Mouse (Mus musculus): ENCODE results near the gene Grifin. TPM values are rescaled to one million over a fixed set of nuclear protein-coding genes. Genes with fewer than 3 reads are reported as not detected.

The Grifin gene
- not detected in 2 replicates for polyA plus RNA-seq (2014; fragmentation: Nextera tagmentation; extraction: Ambion mirVana)

DNA sequence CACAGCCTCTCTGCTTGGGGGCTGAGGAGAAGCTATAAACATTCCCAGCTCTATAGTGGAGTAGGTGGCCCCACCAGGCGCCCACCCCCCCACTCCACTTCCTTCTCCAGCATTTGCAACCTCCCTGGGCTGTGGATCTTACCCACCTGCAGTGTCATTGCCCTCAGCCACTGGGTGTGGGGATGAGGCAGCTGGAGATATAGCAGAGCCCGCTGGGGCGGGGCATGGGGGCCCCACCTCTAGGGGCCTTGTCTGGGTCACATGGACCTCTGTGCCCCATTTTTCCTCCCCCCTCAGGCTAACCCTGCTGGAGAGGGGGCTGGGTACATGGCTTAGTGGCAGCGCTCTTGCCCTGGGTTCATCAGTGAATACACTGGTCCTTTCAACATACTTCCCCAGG, at the start of gene Grifin:
Gene Grifin, minus strand, starts transcription at position 176 of the 400 bp plus-strand sequence.
- ATAC-seq (ENCODE audit: insufficient read depth, low FRiP score, low TSS enrichment): no peak
- Histone ChIP-seq H3K9me3 (ENCODE audit: control insufficient read depth, low read length) (no peaks in the 10 kb centered on the region), H3K27ac (ENCODE audit: low read depth, low read length) (no peak within 1 kb of the TSS), H3K36me3 (ENCODE audit: control insufficient read depth, insufficient read depth, low read length) (no peaks in the 10 kb centered on the region), H3K9ac (ENCODE audit: low read length) (no peak within 1 kb of the TSS), H3K4me1 (ENCODE audit: control insufficient read depth, insufficient read depth, low read length) (peaks cover 7% of the 10 kb centered on the region), H3K27me3 (ENCODE audit: control insufficient read depth, insufficient read depth, low read length) (no peaks in the 10 kb centered on the region), H3K4me3 (ENCODE audit: low read depth, low read length) (no peak within 1 kb of the TSS), H3K4me2 (ENCODE audit: low read depth) (no peak within 1 kb of the TSS)
- no peak for DNase-seq (ENCODE audit: low spot score)
- 84% methylated on average over 4 of the region's 4 CpGs for WGBS

DNA sequence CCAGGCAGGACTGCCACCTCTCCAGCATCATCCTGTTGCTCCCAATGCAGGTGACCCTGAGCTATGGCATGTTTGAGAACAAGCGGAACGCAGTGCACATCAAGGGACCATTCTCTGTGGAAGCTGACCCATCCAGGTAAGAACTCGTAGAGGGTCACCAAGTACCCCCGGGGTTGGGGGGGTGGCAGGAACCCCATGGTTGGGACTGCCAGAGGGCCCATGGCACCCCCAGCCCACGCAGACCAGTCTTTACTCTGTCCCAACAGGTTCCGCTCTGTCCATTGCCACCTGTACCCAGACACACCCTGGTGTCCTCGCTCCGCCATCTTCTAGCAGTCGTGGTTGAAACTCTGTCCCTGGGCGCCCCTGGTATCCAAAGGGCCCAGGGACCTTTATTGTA, 49.3 kb upstream of the Grifin start:
- no peak overlapping the region for H3K4me2 ChIP-seq (ENCODE audit: low read depth)
- H3K9me3 ChIP-seq (ENCODE audit: control insufficient read depth, low read length): no peaks in the 10 kb centered on the region
- peaks cover 2% of the 10 kb centered on the region for H3K36me3 ChIP-seq (ENCODE audit: control insufficient read depth, insufficient read depth, low read length)
- 96% methylated on average over 10 of the region's 10 CpGs for WGBS
- H3K9ac ChIP-seq (ENCODE audit: low read length): no peak overlapping the region
- H3K27me3 ChIP-seq (ENCODE audit: control insufficient read depth, insufficient read depth, low read length): no peaks in the 10 kb centered on the region
- no peak overlapping the region for H3K27ac ChIP-seq (ENCODE audit: low read depth, low read length)
- DNase-seq (ENCODE audit: low spot score) (no peak), ATAC-seq (ENCODE audit: insufficient read depth, low FRiP score, low TSS enrichment) (no peak)
- peaks cover 29% of the 10 kb centered on the region for H3K4me1 ChIP-seq (ENCODE audit: control insufficient read depth, insufficient read depth, low read length)
- H3K4me3 ChIP-seq (ENCODE audit: low read depth, low read length): no peak overlapping the region

DNA sequence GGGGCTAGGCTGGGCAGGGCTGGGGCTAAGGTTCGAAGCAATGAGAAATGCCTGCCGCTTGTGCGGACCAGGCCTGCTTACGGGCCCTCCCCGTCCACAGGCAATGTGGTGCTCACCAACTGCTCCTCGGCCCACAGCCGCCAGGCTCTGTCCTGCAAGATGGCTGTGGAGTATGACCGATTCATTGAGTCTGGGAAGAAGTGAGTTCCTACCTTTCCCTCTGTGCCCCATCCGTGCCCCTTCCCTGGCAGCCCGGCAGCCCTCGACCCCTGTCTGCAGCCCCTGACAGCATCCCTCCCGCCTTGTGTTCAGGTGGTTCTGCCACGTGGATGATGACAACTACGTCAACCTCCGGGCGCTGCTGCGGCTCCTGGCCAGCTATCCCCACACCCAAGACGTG, 47.3 kb upstream of the Grifin start:
- peak overlapping the region; percentile 68 for H3K4me3 ChIP-seq (ENCODE audit: low read depth, low read length)
- H3K4me2 ChIP-seq (ENCODE audit: low read depth): peak overlapping the region; percentile 81
- peak overlapping the region; percentile 85 for H3K9ac ChIP-seq (ENCODE audit: low read length)
- WGBS: 35% methylated on average over 18 of the region's 18 CpGs
- H3K9me3 ChIP-seq (ENCODE audit: control insufficient read depth, low read length): no peaks in the 10 kb centered on the region
- no peak for ATAC-seq (ENCODE audit: insufficient read depth, low FRiP score, low TSS enrichment)
- H3K27ac ChIP-seq (ENCODE audit: low read depth, low read length): peak overlapping the region; percentile 98
- no peaks in the 10 kb centered on the region for H3K27me3 ChIP-seq (ENCODE audit: control insufficient read depth, insufficient read depth, low read length)
- peaks cover 33% of the 10 kb centered on the region for H3K4me1 ChIP-seq (ENCODE audit: control insufficient read depth, insufficient read depth, low read length)
- peaks cover 2% of the 10 kb centered on the region for H3K36me3 ChIP-seq (ENCODE audit: control insufficient read depth, insufficient read depth, low read length)
- no peak for DNase-seq (ENCODE audit: low spot score)

DNA sequence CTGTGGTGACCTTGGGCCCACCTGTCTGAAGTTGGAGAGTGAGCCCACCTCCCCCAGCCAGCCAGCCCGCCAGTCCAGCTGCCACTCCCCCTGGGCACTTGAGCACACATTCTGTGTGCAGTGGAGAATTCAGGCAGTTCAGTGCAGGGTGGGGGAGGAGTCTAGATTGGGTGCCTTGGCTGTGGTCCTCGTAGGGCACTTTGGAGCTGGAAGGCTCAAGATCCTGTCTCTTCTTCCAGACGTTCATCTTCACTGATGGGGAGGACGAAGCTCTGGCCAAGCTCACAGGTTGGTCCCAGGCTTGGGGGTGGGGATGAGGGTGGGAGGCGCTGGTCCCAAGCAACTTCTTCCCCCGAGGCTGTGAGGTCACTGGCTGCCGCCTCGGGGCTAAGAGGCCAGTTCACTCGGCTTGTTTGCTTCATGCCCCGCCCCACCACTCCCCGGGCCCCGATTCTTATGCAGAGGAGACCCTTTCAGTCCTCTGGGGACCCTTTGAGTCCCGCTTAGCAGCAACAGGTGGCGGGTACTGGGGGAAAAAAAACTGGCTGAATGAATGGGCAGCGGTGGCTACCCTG, 46.8 kb upstream of the Grifin start:
- peak; percentile 18 for ATAC-seq (ENCODE audit: insufficient read depth, low FRiP score, low TSS enrichment)

DNA sequence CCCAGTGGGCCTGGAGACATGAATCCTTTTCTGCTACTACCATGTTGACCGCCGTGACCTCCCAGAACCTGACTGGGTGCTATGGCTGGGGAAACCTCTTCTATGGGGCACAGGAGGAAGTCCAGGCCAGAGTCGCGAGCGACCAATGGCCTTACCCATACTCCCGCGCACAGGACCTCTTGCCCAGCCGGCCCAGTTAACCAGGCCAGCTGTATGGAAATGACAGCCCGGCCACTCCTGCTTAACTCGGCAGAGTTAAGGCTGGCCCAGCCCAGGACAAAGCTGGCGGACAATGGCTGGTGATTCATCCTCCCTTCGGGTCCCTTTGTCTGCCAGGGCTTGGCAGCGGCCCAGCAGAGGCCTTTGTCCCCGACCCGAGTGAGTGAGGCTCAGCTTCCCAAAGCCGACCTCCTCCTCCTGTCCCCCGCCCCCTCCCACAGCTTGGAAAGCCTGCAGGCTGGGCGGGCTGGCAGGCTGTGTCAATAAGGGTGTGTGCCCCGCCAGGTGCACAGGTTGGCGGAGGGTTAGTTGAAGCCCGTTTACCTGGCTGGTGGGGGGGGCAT, 46.2 kb upstream of the Grifin start:
- Histone ChIP-seq H3K4me2 (ENCODE audit: low read depth) (peak overlapping the region; percentile 81), H3K27ac (ENCODE audit: low read depth, low read length) (peak overlapping the region; percentile 98), H3K27me3 (ENCODE audit: control insufficient read depth, insufficient read depth, low read length) (no peaks in the 10 kb centered on the region), H3K4me3 (ENCODE audit: low read depth, low read length) (peak overlapping the region; percentile 68), H3K36me3 (ENCODE audit: control insufficient read depth, insufficient read depth, low read length) (peaks cover 2% of the 10 kb centered on the region), H3K9me3 (ENCODE audit: control insufficient read depth, low read length) (no peaks in the 10 kb centered on the region), H3K4me1 (ENCODE audit: control insufficient read depth, insufficient read depth, low read length) (peaks cover 42% of the 10 kb centered on the region), H3K9ac (ENCODE audit: low read length) (peak overlapping the region; percentile 85)
- DNase-seq (ENCODE audit: low spot score) (peak; percentile 90), ATAC-seq (ENCODE audit: insufficient read depth, low FRiP score, low TSS enrichment) (peak; percentile 65)
- 9% methylated on average over 21 of the region's 21 CpGs for WGBS

More for the DNA sequence above, 46.8 kb upstream of the Grifin start:
- Histone ChIP-seq H3K4me1 (ENCODE audit: control insufficient read depth, insufficient read depth, low read length) (peaks cover 36% of the 10 kb centered on the region), H3K27me3 (ENCODE audit: control insufficient read depth, insufficient read depth, low read length) (no peaks in the 10 kb centered on the region), H3K9me3 (ENCODE audit: control insufficient read depth, low read length) (no peaks in the 10 kb centered on the region), H3K4me2 (ENCODE audit: low read depth) (peak overlapping the region; percentile 81), H3K4me3 (ENCODE audit: low read depth, low read length) (peak overlapping the region; percentile 68), H3K36me3 (ENCODE audit: control insufficient read depth, insufficient read depth, low read length) (peaks cover 2% of the 10 kb centered on the region), H3K9ac (ENCODE audit: low read length) (peak overlapping the region; percentile 85), H3K27ac (ENCODE audit: low read depth, low read length) (peak overlapping the region; percentile 98)
- 17% methylated on average over 15 of the region's 15 CpGs for WGBS
- peak; percentile 74 for DNase-seq (ENCODE audit: low spot score)

DNA sequence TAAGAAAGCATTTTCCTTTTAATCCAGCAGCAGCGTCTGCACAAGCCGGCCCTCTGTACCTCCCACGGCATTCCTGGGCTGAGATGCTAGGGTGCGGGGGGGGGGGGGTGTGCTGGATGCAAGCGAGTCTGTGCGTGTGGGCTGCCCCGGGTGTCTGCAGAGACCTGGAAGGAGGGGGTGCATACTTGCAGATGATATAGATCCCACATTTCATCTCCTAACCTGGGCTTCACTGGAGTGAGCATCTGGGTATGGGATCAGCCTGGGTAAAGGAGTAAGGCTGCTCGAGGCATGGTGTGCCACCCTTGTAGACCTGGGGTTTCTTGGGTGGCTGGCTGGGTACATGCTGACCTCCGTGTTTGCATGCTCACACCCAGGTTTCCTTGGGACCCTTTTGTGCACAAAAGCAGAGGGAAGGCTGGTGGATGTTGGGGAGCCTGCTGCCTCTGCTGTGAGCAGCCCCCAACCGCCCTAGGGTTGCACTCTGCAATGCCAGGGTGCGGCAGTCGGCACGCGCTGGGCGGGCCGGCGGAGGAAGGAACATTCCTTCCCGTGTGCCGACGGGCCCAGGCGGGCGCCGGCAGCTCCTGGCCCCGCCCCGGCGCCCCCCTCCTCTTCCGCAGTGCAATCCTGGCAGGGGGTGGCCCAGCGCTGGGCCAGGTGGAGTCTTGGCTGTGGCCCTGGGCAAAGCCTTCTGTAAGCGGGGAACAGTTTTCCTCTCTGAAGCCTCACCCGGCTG, 45.6 kb upstream of the Grifin start:
- 2% methylated on average over 27 of the region's 30 CpGs for WGBS
- Histone ChIP-seq H3K27me3 (ENCODE audit: control insufficient read depth, insufficient read depth, low read length) (no peaks in the 10 kb centered on the region), H3K4me3 (ENCODE audit: low read depth, low read length) (peak overlapping the region; percentile 68), H3K4me2 (ENCODE audit: low read depth) (peak overlapping the region; percentile 81), H3K27ac (ENCODE audit: low read depth, low read length) (peak overlapping the region; percentile 98), H3K9ac (ENCODE audit: low read length) (peak overlapping the region; percentile 85), H3K36me3 (ENCODE audit: control insufficient read depth, insufficient read depth, low read length) (peaks cover 2% of the 10 kb centered on the region), H3K9me3 (ENCODE audit: control insufficient read depth, low read length) (no peaks in the 10 kb centered on the region), H3K4me1 (ENCODE audit: control insufficient read depth, insufficient read depth, low read length) (peaks cover 49% of the 10 kb centered on the region)
- DNase-seq (ENCODE audit: low spot score) (peak; percentile 77), ATAC-seq (ENCODE audit: insufficient read depth, low FRiP score, low TSS enrichment) (peak; percentile 3)

DNA sequence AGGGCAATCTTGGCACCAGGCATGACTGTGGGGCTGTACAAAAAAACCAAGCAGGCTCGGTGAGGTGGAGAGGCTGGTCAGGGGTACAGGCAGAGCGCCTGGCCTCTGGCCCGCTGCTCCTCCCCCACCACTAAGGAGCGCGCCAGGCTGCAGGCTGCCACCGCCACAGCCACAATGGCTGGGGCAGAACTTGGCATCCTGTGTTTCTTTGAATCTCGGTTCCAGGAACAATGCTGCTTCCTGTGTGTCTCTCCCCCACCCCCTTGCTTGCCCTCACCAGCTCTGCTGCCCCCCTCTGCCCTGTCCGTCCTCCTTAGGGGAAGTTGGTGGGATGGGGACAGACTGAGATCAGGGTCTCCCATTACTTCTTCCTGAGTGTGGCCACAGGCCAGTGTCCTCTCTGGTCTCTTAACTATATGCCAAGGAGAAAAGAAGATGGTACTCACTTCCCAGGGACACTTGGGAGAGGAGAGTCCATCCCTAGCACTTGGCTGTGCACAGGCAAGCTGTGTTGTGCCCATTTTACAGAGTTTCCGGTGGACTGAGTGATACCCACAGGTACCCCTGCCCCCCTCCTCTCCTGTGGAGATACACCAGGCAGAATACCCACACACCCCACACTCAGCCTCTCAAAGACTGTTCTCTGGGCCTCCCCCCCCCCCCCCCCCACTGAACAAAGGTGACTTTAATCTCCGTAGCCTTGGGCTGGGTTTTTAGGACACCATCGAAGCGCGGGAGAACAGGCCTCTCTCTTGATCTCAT, 44.8 kb upstream of the Grifin start:
- peaks cover 49% of the 10 kb centered on the region for H3K4me1 ChIP-seq (ENCODE audit: control insufficient read depth, insufficient read depth, low read length)
- DNase-seq (ENCODE audit: low spot score): peak; percentile 45

DNA sequence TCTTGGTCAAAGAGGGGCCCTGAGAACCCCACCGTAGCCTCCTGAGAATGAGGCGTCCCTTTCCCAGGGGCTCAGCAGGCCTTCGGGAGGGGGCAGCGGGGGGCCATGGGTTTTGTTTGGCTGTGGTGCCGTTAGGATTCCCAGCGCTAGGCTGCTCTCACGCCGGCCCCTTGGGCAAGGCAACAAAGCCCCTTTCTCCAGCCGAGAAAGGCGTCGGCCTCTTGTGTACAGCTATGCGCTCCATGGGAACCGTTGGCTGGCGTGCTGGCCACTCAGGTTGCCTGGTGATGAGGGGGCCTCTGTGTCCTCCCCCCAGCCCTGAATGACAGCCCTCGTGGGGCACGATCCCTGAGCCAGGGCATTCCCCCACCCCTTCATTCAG, 43.8 kb upstream of the Grifin start:
- Histone ChIP-seq H3K9ac (ENCODE audit: low read length) (peak overlapping the region; percentile 85), H3K4me1 (ENCODE audit: control insufficient read depth, insufficient read depth, low read length) (peaks cover 49% of the 10 kb centered on the region), H3K9me3 (ENCODE audit: control insufficient read depth, low read length) (no peaks in the 10 kb centered on the region), H3K27me3 (ENCODE audit: control insufficient read depth, insufficient read depth, low read length) (no peaks in the 10 kb centered on the region), H3K4me2 (ENCODE audit: low read depth) (peak overlapping the region; percentile 81), H3K27ac (ENCODE audit: low read depth, low read length) (peak overlapping the region; percentile 98), H3K36me3 (ENCODE audit: control insufficient read depth, insufficient read depth, low read length) (no peaks in the 10 kb centered on the region; the same call in none of the 2 replicates), H3K4me3 (ENCODE audit: low read depth, low read length) (peak overlapping the region; percentile 68)
- 0 out of 2 replicates have a peak, but pooled peaks have one; percentile 2 for ATAC-seq (ENCODE audit: insufficient read depth, low FRiP score, low TSS enrichment)
- WGBS: 1% methylated on average over 16 of the region's 16 CpGs
- peak; percentile 79 for DNase-seq (ENCODE audit: low spot score)

More for the DNA sequence above, 44.8 kb upstream of the Grifin start:
- Histone ChIP-seq H3K4me3 (ENCODE audit: low read depth, low read length) (peak overlapping the region; percentile 68), H3K27ac (ENCODE audit: low read depth, low read length) (peak overlapping the region; percentile 98), H3K9me3 (ENCODE audit: control insufficient read depth, low read length) (no peaks in the 10 kb centered on the region), H3K36me3 (ENCODE audit: control insufficient read depth, insufficient read depth, low read length) (peaks cover 2% of the 10 kb centered on the region), H3K4me2 (ENCODE audit: low read depth) (peak overlapping the region; percentile 81), H3K27me3 (ENCODE audit: control insufficient read depth, insufficient read depth, low read length) (no peaks in the 10 kb centered on the region), H3K9ac (ENCODE audit: low read length) (peak overlapping the region; percentile 85)
- no peak for ATAC-seq (ENCODE audit: insufficient read depth, low FRiP score, low TSS enrichment)
- WGBS: 22% methylated on average over 13 of the region's 13 CpGs
